Mouse (Mus musculus) forebrain, embryonic 15.5 days (tissue): ENCODE results near the gene Cep135. TPM values are rescaled to one million over a fixed set of nuclear protein-coding genes. Genes with fewer than 3 reads are reported as not detected.

Source experiments
- ATAC-seq: fragments of 200-750 bp; cut with Nextera tagmentation; replicated peaks from 2 replicates; pipeline ENCODE4 v1.8.0; 2017; ENCODE audit warnings: mild to moderate bottlenecking, moderate TSS enrichment, moderate library complexity
- H3K27ac ChIP-seq: fragments of 300-500 bp; sonication (generic); replicated peaks from 2 replicates; pipeline ENCODE4 v1.5.1; 2015; ENCODE audit warnings: mild to moderate bottlenecking, inconsistent platforms
- H3K27me3 ChIP-seq: fragments of 300-500 bp; sonication (generic); 2 replicates; pipeline ENCODE4 v1.6.1; 2015; ENCODE audit warnings: inconsistent platforms
- H3K36me3 ChIP-seq: fragments of 300-500 bp; sonication (generic); 2 replicates; pipeline ENCODE4 v1.6.1; 2015; ENCODE audit warnings: mild to moderate bottlenecking, inconsistent platforms
- H3K4me1 ChIP-seq: fragments of 300-500 bp; sonication (generic); 2 replicates; pipeline ENCODE4 v1.6.1; 2015; ENCODE audit warnings: inconsistent platforms
- H3K4me2 ChIP-seq: fragments of 300-500 bp; sonication (generic); replicated peaks from 2 replicates; pipeline ENCODE4 v1.6.1; 2015; ENCODE audit warnings: mild to moderate bottlenecking, inconsistent platforms
- H3K4me3 ChIP-seq: fragments of 300-500 bp; sonication (generic); 2 replicates; pipeline ENCODE4 v1.5.1; 2015; ENCODE audit warnings: mild to moderate bottlenecking, inconsistent platforms
- H3K9ac ChIP-seq: fragments of 300-500 bp; sonication (generic); replicated peaks from 2 replicates; pipeline ENCODE4 v1.6.1; 2015; ENCODE audit warnings: mild to moderate bottlenecking, inconsistent platforms
- H3K9me3 ChIP-seq: fragments of 300-500 bp; sonication (generic); 2 replicates; pipeline ENCODE4 v1.6.1; 2016; ENCODE audit warnings: inconsistent platforms
- WGBS: fragments of 180-500 bp; shearing (Covaris S2); methylation state at CpG from one replicate; pipeline ENCODE4 v1.1.7; 2015; ENCODE audit warnings: mixed read lengths; 5-methylcytosine and 5-hydroxymethylcytosine counted together
- polyA plus RNA-seq: library from polyadenylated mRNA; unstranded; fragments of >200 nt; fragmentation: Nextera tagmentation; extraction: Ambion mirVana; gene quantifications from 2 replicates; pipeline ENCODE4 v1.2.1, GENCODE M21; 2015

Cep135 gene
- polyA plus RNA-seq, 1 experiment from 2014 or later = 5.3 TPM

GRCm38 (mm10) chr5:76649897-76650296 lies 61.4 kb downstream of the Cep135 start:
- WGBS = 79% methylated on average over 4 of the region's 4 CpGs
- Histone ChIP-seq H3K9me3 (no peaks in the 10 kb centered on the region), H3K27ac (no peak overlapping the region), H3K36me3 (no peaks in the 10 kb centered on the region), H3K4me2 (no peak overlapping the region), H3K27me3 (no peaks in the 10 kb centered on the region), H3K9ac (no peak overlapping the region), H3K4me3 (no peak overlapping the region), H3K4me1 (no peaks in the 10 kb centered on the region)
- ATAC-seq = no peak

- H3K4me3 ChIP-seq = no peak overlapping the region
- no peak overlapping the region for H3K27ac ChIP-seq
- no peak overlapping the region for H3K9ac ChIP-seq
- no peaks in the 10 kb centered on the region for H3K27me3 ChIP-seq
- H3K9me3 ChIP-seq = no peaks in the 10 kb centered on the region
- no peak overlapping the region for H3K4me2 ChIP-seq
- no peaks in the 10 kb centered on the region for H3K4me1 ChIP-seq
- peak; percentile 32; the same call in 1 of the 2 replicates for ATAC-seq
- H3K36me3 ChIP-seq = no peaks in the 10 kb centered on the region
- 55% methylated on average over 5 of the region's 5 CpGs for WGBS
Measured at GRCm38 (mm10) chr5:76651151-76651725, 62.7 kb downstream of the Cep135 start.

GRCm38 (mm10) chr5:76656212-76656611 lies 67.7 kb downstream of the Cep135 start, which contains the start of gene C530008M17Rik:
Gene C530008M17Rik, plus strand, starts transcription at chr5:76656512.
- WGBS = 72% methylated on average over 2 of the region's 2 CpGs
- Histone ChIP-seq H3K27me3 (no peaks in the 10 kb centered on the region), H3K4me2 (peak within 1 kb of the TSS; percentile 59), H3K4me1 (peaks cover 25% of the 10 kb centered on the region), H3K9ac (peak within 1 kb of the TSS; percentile 98), H3K9me3 (no peaks in the 10 kb centered on the region), H3K27ac (peak within 1 kb of the TSS; percentile 98), H3K36me3 (0 out of 2 replicates have a peak, but pooled peaks cover 2% of the 10 kb centered on the region), H3K4me3 (peak within 1 kb of the TSS; percentile 87)
- no peak for ATAC-seq

- H3K27me3 ChIP-seq = no peaks in the 10 kb centered on the region
- peak overlapping the region; percentile 98 for H3K9ac ChIP-seq
- H3K4me3 ChIP-seq = peak overlapping the region; percentile 87
- H3K27ac ChIP-seq = peak overlapping the region; percentile 98
- peak overlapping the region; percentile 59 for H3K4me2 ChIP-seq
- peaks cover 32% of the 10 kb centered on the region for H3K4me1 ChIP-seq
- H3K36me3 ChIP-seq = 0 out of 2 replicates have a peak, but pooled peaks cover 2% of the 10 kb centered on the region
- no peaks in the 10 kb centered on the region for H3K9me3 ChIP-seq
- peak; percentile 95 for ATAC-seq
- under 1% methylated on average over 76 of the region's 80 CpGs for WGBS
Measured at GRCm38 (mm10) chr5:76657245-76658083, 69.0 kb downstream of the Cep135 start.

- under 1% methylated on average over 38 of the region's 38 CpGs for WGBS
- Histone ChIP-seq H3K4me1 (peaks cover 33% of the 10 kb centered on the region), H3K27me3 (no peaks in the 10 kb centered on the region), H3K36me3 (0 out of 2 replicates have a peak, but pooled peaks cover 2% of the 10 kb centered on the region), H3K4me2 (peak overlapping the region; percentile 59), H3K9ac (peak overlapping the region; percentile 98), H3K9me3 (no peaks in the 10 kb centered on the region), H3K27ac (peak overlapping the region; percentile 98), H3K4me3 (peak overlapping the region; percentile 87)
- peak; percentile 69 for ATAC-seq
Measured at GRCm38 (mm10) chr5:76658084-76658934, 69.8 kb downstream of the Cep135 start.

GRCm38 (mm10) chr5:76659958-76660635 lies 71.6 kb downstream of the Cep135 start:
- 73% methylated on average over 8 of the region's 8 CpGs for WGBS
- H3K27ac ChIP-seq = no peak overlapping the region
- H3K27me3 ChIP-seq = no peaks in the 10 kb centered on the region

GRCm38 (mm10) chr5:76661310-76661709 lies 72.8 kb downstream of the Cep135 start:
- no peak overlapping the region for H3K9ac ChIP-seq
- WGBS = 86% methylated on average over 4 of the region's 4 CpGs
- no peak overlapping the region for H3K27ac ChIP-seq
- H3K36me3 ChIP-seq = 0 out of 2 replicates have a peak, but pooled peaks cover 2% of the 10 kb centered on the region
- no peak for ATAC-seq
- no peak overlapping the region for H3K4me3 ChIP-seq
- H3K4me1 ChIP-seq = peaks cover 47% of the 10 kb centered on the region
- H3K27me3 ChIP-seq = no peaks in the 10 kb centered on the region
- no peak overlapping the region for H3K4me2 ChIP-seq
- no peaks in the 10 kb centered on the region for H3K9me3 ChIP-seq

More at GRCm38 (mm10) chr5:76659958-76660635, 71.6 kb downstream of the Cep135 start:
- H3K4me3 ChIP-seq = no peak overlapping the region
- no peaks in the 10 kb centered on the region for H3K9me3 ChIP-seq
- no peak overlapping the region for H3K9ac ChIP-seq
- H3K4me1 ChIP-seq = peaks cover 40% of the 10 kb centered on the region
- peak overlapping the region; percentile 59; the same call in 1 of the 2 replicates for H3K4me2 ChIP-seq
- 0 out of 2 replicates have a peak, but pooled peaks cover 2% of the 10 kb centered on the region for H3K36me3 ChIP-seq
- ATAC-seq = no peak

GRCm38 (mm10) chr5:76664936-76665335 lies 76.4 kb downstream of the Cep135 start:
- peak overlapping the region; percentile 32 for H3K27ac ChIP-seq
- H3K4me2 ChIP-seq = no peak overlapping the region
- WGBS = 70% methylated on average over 7 of the region's 7 CpGs
- ATAC-seq = no peak
- no peak overlapping the region for H3K9ac ChIP-seq
- H3K4me3 ChIP-seq = no peak overlapping the region
- H3K9me3 ChIP-seq = no peaks in the 10 kb centered on the region
- no peaks in the 10 kb centered on the region for H3K27me3 ChIP-seq
- H3K36me3 ChIP-seq = 0 out of 2 replicates have a peak, but pooled peaks cover 2% of the 10 kb centered on the region
- peaks cover 37% of the 10 kb centered on the region for H3K4me1 ChIP-seq

- no peaks in the 10 kb centered on the region for H3K36me3 ChIP-seq
- H3K27ac ChIP-seq = peak overlapping the region; percentile 78
- no peak overlapping the region; the same call in 1 of the 2 replicates for H3K4me2 ChIP-seq
- H3K4me3 ChIP-seq = no peak overlapping the region
- H3K27me3 ChIP-seq = no peaks in the 10 kb centered on the region
- H3K9me3 ChIP-seq = no peaks in the 10 kb centered on the region
- 18% methylated on average over 7 of the region's 7 CpGs for WGBS
- no peak overlapping the region for H3K9ac ChIP-seq
- ATAC-seq = peak; percentile 73
- H3K4me1 ChIP-seq = peaks cover 32% of the 10 kb centered on the region
Measured at GRCm38 (mm10) chr5:76665421-76665820, 76.9 kb downstream of the Cep135 start.

- H3K27ac ChIP-seq = peak overlapping the region; percentile 78
- H3K4me3 ChIP-seq = no peak overlapping the region
- no peak for ATAC-seq
- no peaks in the 10 kb centered on the region for H3K36me3 ChIP-seq
- H3K9me3 ChIP-seq = no peaks in the 10 kb centered on the region
- WGBS = 77% methylated on average over 6 of the region's 6 CpGs
- H3K4me1 ChIP-seq = peaks cover 27% of the 10 kb centered on the region
- no peaks in the 10 kb centered on the region for H3K27me3 ChIP-seq
- no peak overlapping the region for H3K9ac ChIP-seq
- H3K4me2 ChIP-seq = no peak overlapping the region
Measured at GRCm38 (mm10) chr5:76666026-76666756, 77.7 kb downstream of the Cep135 start.

GRCm38 (mm10) chr5:76668118-76668517 lies 79.6 kb downstream of the Cep135 start:
- Histone ChIP-seq H3K4me1 (peaks cover 18% of the 10 kb centered on the region), H3K36me3 (no peaks in the 10 kb centered on the region), H3K4me2 (no peak overlapping the region), H3K9ac (no peak overlapping the region), H3K27ac (no peak overlapping the region), H3K9me3 (no peaks in the 10 kb centered on the region), H3K4me3 (no peak overlapping the region), H3K27me3 (no peaks in the 10 kb centered on the region)
- 64% methylated on average over 5 of the region's 5 CpGs for WGBS
- no peak for ATAC-seq
